Mouse (Mus musculus) megakaryocyte progenitor cell, adult 5-6 weeks (primary cell): ENCODE data around the gene Tbc1d7. TPM values are rescaled to one million over a fixed set of nuclear protein-coding genes. Genes with fewer than 3 reads are reported as not detected.
A peak's percentile ranks its signal among the peaks of the same experiment; 100 is the strongest.

ENCODE experiments used
- ATAC-seq: replicated peaks from 2 replicates; pipeline ENCODE4 v1.8.0; 2016; ENCODE audit warnings: mild to moderate bottlenecking, moderate TSS enrichment, inconsistent platforms; ENCODE audit not compliant: poor library complexity
- total RNA-seq, 2 experiments: library from RNA; stranded (forward) in 1 of 2; stranded (reverse) in 1 of 2; fragments of 157-497, 149-512 nt in 1 of 2; fragments of 200-1000 nt in 1 of 2; gene quantifications; 2 replicates each; pipeline versions ENCODE4 v1.2.3 to v1.2.4; 2015 to 2017

Tbc1d7 gene
- total RNA-seq (2015), result 22.8 and 28.9 TPM in 2 replicates
- 6.5 and 6.6 TPM in 2 replicates for total RNA-seq (2017)

GRCm38 (mm10) chr13:43171020-43171710, at the start of gene Tbc1d7:
Gene Tbc1d7 (minus strand): TSS chr13:43171501.
- peak; percentile 94 for ATAC-seq

- no peak for ATAC-seq
Measured at GRCm38 (mm10) chr13:43220635-43221034, 49.3 kb upstream of the Tbc1d7 start.

GRCm38 (mm10) chr13:43218764-43219163, 47.5 kb upstream of the Tbc1d7 start:
- ATAC-seq, result 0 out of 2 replicates have a peak, but pooled peaks have one; percentile 3

GRCm38 (mm10) chr13:43218284-43218683, 47.0 kb upstream of the Tbc1d7 start:
- ATAC-seq, result no peak

- peak; percentile 77 for ATAC-seq
Measured at GRCm38 (mm10) chr13:43217686-43218085, 46.4 kb upstream of the Tbc1d7 start.

GRCm38 (mm10) chr13:43217059-43217458, 45.8 kb upstream of the Tbc1d7 start:
- ATAC-seq, result no peak

GRCm38 (mm10) chr13:43215994-43216706, 44.8 kb upstream of the Tbc1d7 start:
- ATAC-seq, result no peak

GRCm38 (mm10) chr13:43215144-43215993, 44.1 kb upstream of the Tbc1d7 start:
- peak; percentile 69 for ATAC-seq

GRCm38 (mm10) chr13:43212338-43212737, 41.0 kb upstream of the Tbc1d7 start:
- ATAC-seq, result no peak

- no peak for ATAC-seq
Measured at GRCm38 (mm10) chr13:43210956-43211355, 39.7 kb upstream of the Tbc1d7 start.

GRCm38 (mm10) chr13:43209560-43209959, 38.3 kb upstream of the Tbc1d7 start:
- ATAC-seq, result peak; percentile 72

- ATAC-seq, result peak; percentile 70
Measured at GRCm38 (mm10) chr13:43208914-43209439, 37.7 kb upstream of the Tbc1d7 start.

GRCm38 (mm10) chr13:43206118-43206683, 34.9 kb upstream of the Tbc1d7 start:
- no peak for ATAC-seq

- no peak for ATAC-seq
Measured at GRCm38 (mm10) chr13:43203641-43204040, 32.3 kb upstream of the Tbc1d7 start.

GRCm38 (mm10) chr13:43203234-43203633, 31.9 kb upstream of the Tbc1d7 start:
- no peak for ATAC-seq

- ATAC-seq, result no peak
Measured at GRCm38 (mm10) chr13:43202351-43202750, 31.1 kb upstream of the Tbc1d7 start.

GRCm38 (mm10) chr13:43201033-43201432, 29.7 kb upstream of the Tbc1d7 start:
- ATAC-seq, result no peak; the same call in 1 of the 2 replicates

- no peak for ATAC-seq
Measured at GRCm38 (mm10) chr13:43200473-43200872, 29.2 kb upstream of the Tbc1d7 start.

GRCm38 (mm10) chr13:43199749-43200148, 28.4 kb upstream of the Tbc1d7 start:
- peak; percentile 42 for ATAC-seq

GRCm38 (mm10) chr13:43199282-43199681, 28.0 kb upstream of the Tbc1d7 start:
- peak; percentile 33 for ATAC-seq

- ATAC-seq, result no peak
Measured at GRCm38 (mm10) chr13:43197187-43197586, 25.9 kb upstream of the Tbc1d7 start.
